Mouse (Mus musculus) spleen, adult 2 months (tissue): Measurements from ENCODE around the gene Tlcd1.

Source experiments
- CTCF ChIP-seq: fragments of 200-500 bp; IDR thresholded peaks from 2 replicates; pipeline ENCODE4 v1.5.1; 2011; ENCODE audit warnings: mild to moderate bottlenecking, inconsistent platforms; ENCODE audit not compliant: insufficient read depth, insufficient read length, insufficient replicate concordance; ENCODE audit errors: extremely low read depth
- POLR2A ChIP-seq: fragments of 200-500 bp; IDR thresholded peaks from 2 replicates; pipeline ENCODE4 v1.6.1; 2011; ENCODE audit warnings: low read depth, low read length, inconsistent platforms

DNA sequence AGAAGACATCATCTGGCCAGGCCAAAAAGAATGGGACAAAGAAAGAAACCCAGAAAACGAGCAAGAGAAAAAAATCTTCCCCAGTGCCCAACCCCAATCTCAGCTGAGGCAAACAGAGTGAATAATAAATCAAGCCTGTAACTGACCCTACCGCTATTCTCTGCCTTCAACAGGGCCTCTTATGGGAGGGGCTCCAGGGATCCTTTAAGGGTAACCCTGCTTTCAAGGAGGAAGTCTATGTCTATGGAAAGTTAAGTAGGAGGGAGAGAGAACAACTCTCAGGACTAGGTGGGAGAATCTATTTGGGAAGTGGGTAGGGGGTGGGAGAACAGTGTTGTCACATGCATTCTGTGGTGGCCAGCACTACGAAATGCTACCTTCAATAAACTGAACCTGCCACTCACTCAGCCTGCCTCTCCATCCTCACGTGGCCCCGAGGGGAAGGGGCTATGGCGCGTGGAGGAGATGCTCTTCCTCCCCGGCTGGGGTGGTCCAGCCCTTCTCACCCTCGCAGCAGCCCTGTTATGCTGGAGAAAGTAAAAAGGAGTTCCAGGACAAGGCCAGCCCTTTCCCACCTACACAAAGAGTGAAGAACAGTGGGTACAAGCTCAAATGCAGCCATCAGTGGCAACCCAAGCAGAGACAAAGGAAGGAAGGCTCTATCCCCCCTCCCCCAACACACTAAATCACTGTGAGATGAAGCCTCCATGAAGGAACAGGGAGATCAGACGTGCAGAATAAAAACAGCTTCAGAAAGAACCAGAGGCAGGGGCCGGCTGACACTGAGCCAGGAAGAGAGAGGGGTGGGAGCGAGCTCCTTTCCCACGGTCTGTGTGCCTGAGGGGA is 29.1 kb downstream of the Tlcd1 start:
- TF ChIP-seq CTCF (no peak), POLR2A (no peak)
